Mouse (Mus musculus) thymus, postnatal 14 days (tissue): ENCODE measurements around the gene Vmn2r96.
"Not testable (repeated sequence)": the region's sequence is repeated elsewhere in the genome, so short reads cannot be mapped to it uniquely, and the experiment has no call there.

Experiments
- DNase-seq: peaks from one replicate; pipeline ENCODE4 v3.0.0; 2021

The Vmn2r96 gene

GRCm38 (mm10) chr17:18572851-18573250, at the start of gene Vmn2r96:
Gene Vmn2r96, plus strand, starts transcription at chr17:18573151.
- DNase-seq = not testable (repeated sequence)

GRCm38 (mm10) chr17:18523371-18523770, 49.6 kb upstream of the Vmn2r96 start:
- DNase-seq = no peak

GRCm38 (mm10) chr17:18523991-18524390, 49.0 kb upstream of the Vmn2r96 start:
- no peak for DNase-seq

- DNase-seq = not testable (repeated sequence)
Observed at GRCm38 (mm10) chr17:18558212-18559158, 14.5 kb upstream of the Vmn2r96 start.

- DNase-seq = not testable (repeated sequence)
Observed at GRCm38 (mm10) chr17:18566186-18566585, 6.8 kb upstream of the Vmn2r96 start.

- DNase-seq = not testable (repeated sequence)
Observed at GRCm38 (mm10) chr17:18615151-18615550, 42.2 kb downstream of the Vmn2r96 start.

- DNase-seq = no peak
Observed at GRCm38 (mm10) chr17:18626532-18626931, 53.6 kb downstream of the Vmn2r96 start.
